Mouse (Mus musculus): ENCODE measurements around the gene Mrgprx1.

The Mrgprx1 gene

DNA sequence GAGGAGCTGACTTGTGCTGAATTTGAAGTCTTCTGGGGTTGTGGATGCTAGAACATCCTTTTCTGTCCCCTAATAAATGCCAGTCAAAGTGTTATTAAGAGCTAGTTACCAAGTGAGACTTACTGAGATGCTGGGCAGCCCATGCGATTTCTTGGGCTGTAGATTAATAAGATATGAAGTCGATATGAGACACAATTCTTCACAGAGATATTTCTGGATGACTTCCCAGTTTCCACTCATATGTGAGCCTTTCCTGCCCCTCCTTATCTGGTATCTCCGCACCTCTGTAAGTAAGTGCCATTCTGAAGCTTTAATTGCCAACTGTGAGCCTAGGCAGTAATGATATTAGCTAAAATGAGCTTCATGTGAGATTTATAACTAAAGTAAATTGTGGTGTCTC is at the start of gene Mrgprx1:
Gene Mrgprx1, minus strand, starts transcription at position 101 of the 400 bp plus-strand sequence.
- DNase-seq, result no peak

DNA sequence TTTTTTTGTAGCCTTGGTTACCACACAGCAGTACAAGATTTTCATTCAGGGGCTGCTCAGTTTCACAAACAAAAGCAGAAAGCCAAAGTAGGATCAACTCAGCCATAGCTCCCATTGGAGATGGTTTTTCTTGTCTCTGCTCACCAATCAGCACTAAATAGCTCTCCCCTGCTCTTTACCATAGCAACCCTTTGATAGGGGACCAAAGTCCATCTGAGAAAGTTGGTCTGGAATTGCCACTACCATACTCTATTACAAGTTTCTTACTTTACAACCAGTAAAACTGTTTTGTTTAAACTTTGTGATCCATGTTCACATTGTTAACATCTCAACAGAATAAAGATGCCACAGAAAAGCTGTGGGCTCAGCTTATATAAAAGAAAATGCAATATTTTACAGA is 48.1 kb upstream of the Mrgprx1 start:
- DNase-seq, result no peak

- no peak for DNase-seq
These were observed 19.2 kb upstream of the Mrgprx1 start for GRCm38 (mm10) chr7:48046475-48047185.

GRCm38 (mm10) chr7:48044046-48044445 is 16.6 kb upstream of the Mrgprx1 start:
- DNase-seq, result no peak

- DNase-seq, result no peak
These were observed 9.5 kb downstream of the Mrgprx1 start for GRCm38 (mm10) chr7:48017874-48018273.

- no peak for DNase-seq
These were observed 31.7 kb downstream of the Mrgprx1 start for GRCm38 (mm10) chr7:47995689-47996088.

- no peak for DNase-seq
These were observed 40.6 kb downstream of the Mrgprx1 start for GRCm38 (mm10) chr7:47986752-47987151.

DNA sequence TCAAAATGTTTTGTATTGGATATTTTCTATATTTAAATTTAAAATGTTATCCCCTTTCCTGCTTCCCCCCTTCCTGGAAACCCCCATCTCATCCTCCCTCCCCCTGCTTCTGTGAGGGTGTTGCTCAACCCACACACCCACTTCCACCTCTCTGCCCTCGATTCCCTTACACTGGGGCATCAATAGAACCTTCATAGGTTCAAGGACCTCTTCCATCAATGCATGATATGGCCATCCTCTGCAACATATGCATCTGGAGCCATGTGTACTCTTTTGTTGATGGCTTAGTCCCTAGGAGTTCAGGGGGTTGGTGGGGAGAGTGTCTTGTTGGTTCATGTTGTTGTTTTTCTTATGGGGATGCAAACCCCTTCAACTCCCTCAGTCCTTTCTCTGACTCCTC is 45.4 kb downstream of the Mrgprx1 start, which contains the start of gene Mrgpra4:
Gene Mrgpra4, minus strand, starts transcription at position 101 of the 400 bp plus-strand sequence.
- DNase-seq, result no peak

All from cerebellum, adult 9-10 months (tissue).